Mouse (Mus musculus) hindbrain, embryonic 13.5 days (tissue): ENCODE data around the gene Atf6. TPM values are rescaled to one million over a fixed set of nuclear protein-coding genes. Genes with fewer than 3 reads are reported as not detected.

Experiments used
- ATAC-seq: fragments of 200-750 bp; cut with Nextera tagmentation; 2 replicates; pipeline ENCODE4 v1.8.0; 2017; ENCODE audit warnings: moderate TSS enrichment; ENCODE audit not compliant: low FRiP score
- H3K27ac ChIP-seq: fragments of 300-500 bp; sonication (generic); 2 replicates; pipeline ENCODE4 v1.5.1; 2015; ENCODE audit warnings: inconsistent platforms, mild to moderate bottlenecking, moderate library complexity
- H3K27me3 ChIP-seq: fragments of 300-500 bp; sonication (generic); 2 replicates; pipeline ENCODE4 v1.6.1; 2015; ENCODE audit warnings: mild to moderate bottlenecking, inconsistent platforms
- H3K36me3 ChIP-seq: fragments of 300-500 bp; sonication (generic); 2 replicates; pipeline ENCODE4 v1.6.1; 2015; ENCODE audit warnings: mild to moderate bottlenecking, inconsistent platforms
- H3K4me1 ChIP-seq: fragments of 300-500 bp; sonication (generic); replicated peaks from 2 replicates; pipeline ENCODE4 v1.6.1; 2015; ENCODE audit warnings: inconsistent platforms
- H3K4me2 ChIP-seq: fragments of 300-500 bp; sonication (generic); 2 replicates; pipeline ENCODE4 v1.6.1; 2015; ENCODE audit warnings: inconsistent platforms, mild to moderate bottlenecking, moderate library complexity
- H3K4me3 ChIP-seq: fragments of 300-500 bp; sonication (generic); 2 replicates; pipeline ENCODE4 v1.5.1; 2015; ENCODE audit warnings: mild to moderate bottlenecking, inconsistent platforms
- H3K9ac ChIP-seq: fragments of 300-500 bp; sonication (generic); 2 replicates; pipeline ENCODE4 v1.6.1; 2015; ENCODE audit warnings: mild to moderate bottlenecking, inconsistent platforms
- H3K9me3 ChIP-seq: fragments of 300-500 bp; sonication (generic); 2 replicates; pipeline ENCODE4 v1.6.1; 2016; ENCODE audit warnings: inconsistent platforms
- WGBS: fragments of 180-500 bp; shearing (Covaris S2); methylation state at CpG from one replicate; pipeline ENCODE4 v1.1.7; 2015; 5-methylcytosine and 5-hydroxymethylcytosine counted together
- polyA plus RNA-seq: library from polyadenylated mRNA; unstranded; fragments of >200 nt; fragmentation: Nextera tagmentation; extraction: Ambion mirVana; gene quantifications from 2 replicates; pipeline ENCODE4 v1.2.1, GENCODE M21; 2015

Atf6 gene
- polyA plus RNA-seq, 1 experiment from 2014 or later = 7.5 TPM

GRCm38 (mm10) chr1:170871402-170871801 is 3.8 kb upstream of the Atf6 start:
- Histone ChIP-seq H3K4me1 (peaks cover 11% of the 10 kb centered on the region), H3K9me3 (no peaks in the 10 kb centered on the region), H3K27ac (no peak overlapping the region), H3K36me3 (peaks cover 30% of the 10 kb centered on the region), H3K27me3 (no peaks in the 10 kb centered on the region), H3K4me2 (no peak overlapping the region), H3K9ac (no peak overlapping the region), H3K4me3 (no peak overlapping the region)
- WGBS = 86% methylated on average over 6 of the region's 6 CpGs
- ATAC-seq = no peak

GRCm38 (mm10) chr1:170868905-170869283 is 1.3 kb upstream of the Atf6 start:
- Histone ChIP-seq H3K4me2 (peak overlapping the region; percentile 83), H3K27ac (no peak overlapping the region), H3K4me3 (peak overlapping the region; percentile 85), H3K27me3 (no peaks in the 10 kb centered on the region), H3K9ac (peak overlapping the region; percentile 74), H3K36me3 (peaks cover 10% of the 10 kb centered on the region), H3K4me1 (peaks cover 20% of the 10 kb centered on the region), H3K9me3 (no peaks in the 10 kb centered on the region)
- peak; percentile 39; the same call in 1 of the 2 replicates for ATAC-seq
- 19% methylated on average over 14 of the region's 14 CpGs for WGBS

- peak; percentile 86 for ATAC-seq
- Histone ChIP-seq H3K27ac (no peak overlapping the region), H3K27me3 (no peaks in the 10 kb centered on the region)
These were observed 735 bp upstream of the Atf6 start for GRCm38 (mm10) chr1:170868107-170868904.

GRCm38 (mm10) chr1:170866992-170867690 is 430 bp downstream of the Atf6 start:
- Histone ChIP-seq H3K27ac (peak overlapping the region; percentile 82), H3K36me3 (peaks cover 2% of the 10 kb centered on the region; the same call in 1 of the 2 replicates), H3K9ac (peak overlapping the region; percentile 92), H3K4me1 (peaks cover 24% of the 10 kb centered on the region), H3K4me2 (peak overlapping the region; percentile 83), H3K4me3 (peak overlapping the region; percentile 85), H3K27me3 (no peaks in the 10 kb centered on the region), H3K9me3 (no peaks in the 10 kb centered on the region)
- ATAC-seq = peak; percentile 41
- 4% methylated on average over 30 of the region's 30 CpGs for WGBS

More at GRCm38 (mm10) chr1:170868107-170868904, 735 bp upstream of the Atf6 start:
- H3K36me3 ChIP-seq = peaks cover 10% of the 10 kb centered on the region
- H3K9ac ChIP-seq = peak overlapping the region; percentile 92
- H3K9me3 ChIP-seq = no peaks in the 10 kb centered on the region
- peak overlapping the region; percentile 85 for H3K4me3 ChIP-seq
- peak overlapping the region; percentile 83 for H3K4me2 ChIP-seq
- H3K4me1 ChIP-seq = peaks cover 20% of the 10 kb centered on the region
- under 1% methylated on average over 33 of the region's 33 CpGs for WGBS

GRCm38 (mm10) chr1:170865406-170865805 is 2.2 kb downstream of the Atf6 start:
- H3K9me3 ChIP-seq = no peaks in the 10 kb centered on the region
- H3K27ac ChIP-seq = no peak overlapping the region
- H3K36me3 ChIP-seq = no peaks in the 10 kb centered on the region
- H3K27me3 ChIP-seq = no peaks in the 10 kb centered on the region
- H3K4me3 ChIP-seq = no peak overlapping the region
- H3K4me2 ChIP-seq = no peak overlapping the region
- H3K9ac ChIP-seq = no peak overlapping the region
- WGBS = 90% methylated on average over 5 of the region's 5 CpGs
- ATAC-seq = no peak
- peaks cover 24% of the 10 kb centered on the region for H3K4me1 ChIP-seq

- Histone ChIP-seq H3K9me3 (no peaks in the 10 kb centered on the region), H3K4me3 (no peak overlapping the region), H3K27me3 (no peaks in the 10 kb centered on the region), H3K4me2 (no peak overlapping the region), H3K4me1 (peaks cover 24% of the 10 kb centered on the region), H3K9ac (no peak overlapping the region), H3K27ac (no peak overlapping the region), H3K36me3 (no peaks in the 10 kb centered on the region)
- no peak for ATAC-seq
- WGBS = 84% methylated on average over 3 of the region's 3 CpGs
These were observed 2.8 kb downstream of the Atf6 start for GRCm38 (mm10) chr1:170864754-170865153.

GRCm38 (mm10) chr1:170864234-170864633 is 3.3 kb downstream of the Atf6 start:
- Histone ChIP-seq H3K27ac (no peak overlapping the region), H3K9me3 (no peaks in the 10 kb centered on the region), H3K4me2 (no peak overlapping the region), H3K9ac (no peak overlapping the region), H3K4me1 (peaks cover 21% of the 10 kb centered on the region), H3K4me3 (no peak overlapping the region), H3K27me3 (no peaks in the 10 kb centered on the region), H3K36me3 (no peaks in the 10 kb centered on the region)
- ATAC-seq = no peak

GRCm38 (mm10) chr1:170863033-170863432 is 4.5 kb downstream of the Atf6 start:
- H3K4me3 ChIP-seq = no peak overlapping the region
- H3K4me2 ChIP-seq = no peak overlapping the region
- H3K27me3 ChIP-seq = no peaks in the 10 kb centered on the region
- ATAC-seq = no peak
- no peaks in the 10 kb centered on the region for H3K9me3 ChIP-seq
- H3K9ac ChIP-seq = no peak overlapping the region
- no peak overlapping the region for H3K27ac ChIP-seq
- no peaks in the 10 kb centered on the region for H3K36me3 ChIP-seq
- H3K4me1 ChIP-seq = peaks cover 20% of the 10 kb centered on the region
- 82% methylated on average over 4 of the region's 4 CpGs for WGBS

- H3K4me3 ChIP-seq = no peak overlapping the region
- no peaks in the 10 kb centered on the region for H3K27me3 ChIP-seq
- no peak overlapping the region for H3K9ac ChIP-seq
- H3K9me3 ChIP-seq = no peaks in the 10 kb centered on the region
- no peaks in the 10 kb centered on the region for H3K36me3 ChIP-seq
- H3K4me2 ChIP-seq = no peak overlapping the region
- ATAC-seq = no peak
- 81% methylated on average over 3 of the region's 3 CpGs for WGBS
- H3K4me1 ChIP-seq = peaks cover 20% of the 10 kb centered on the region
- no peak overlapping the region for H3K27ac ChIP-seq
These were observed 5.2 kb downstream of the Atf6 start for GRCm38 (mm10) chr1:170862435-170862717.

GRCm38 (mm10) chr1:170861671-170862434 is 5.7 kb downstream of the Atf6 start:
- Histone ChIP-seq H3K4me3 (no peak overlapping the region), H3K36me3 (no peaks in the 10 kb centered on the region), H3K4me2 (no peak overlapping the region), H3K9me3 (no peaks in the 10 kb centered on the region), H3K4me1 (peaks cover 18% of the 10 kb centered on the region), H3K27me3 (no peaks in the 10 kb centered on the region), H3K27ac (no peak overlapping the region), H3K9ac (no peak overlapping the region)
- 83% methylated on average over 13 of the region's 13 CpGs for WGBS
- no peak for ATAC-seq

GRCm38 (mm10) chr1:170858872-170859271 is 8.7 kb downstream of the Atf6 start:
- no peaks in the 10 kb centered on the region for H3K36me3 ChIP-seq
- no peak overlapping the region for H3K27ac ChIP-seq
- H3K4me1 ChIP-seq = 0 out of 2 replicates have a peak, but pooled peaks cover 3% of the 10 kb centered on the region
- no peak overlapping the region for H3K9ac ChIP-seq
- H3K27me3 ChIP-seq = no peaks in the 10 kb centered on the region
- no peak overlapping the region for H3K4me3 ChIP-seq
- 75% methylated on average over 2 of the region's 2 CpGs for WGBS
- no peak overlapping the region for H3K4me2 ChIP-seq
- no peak for ATAC-seq
- H3K9me3 ChIP-seq = no peaks in the 10 kb centered on the region

GRCm38 (mm10) chr1:170857369-170857768 is 10.2 kb downstream of the Atf6 start:
- ATAC-seq = no peak
- Histone ChIP-seq H3K27ac (no peak overlapping the region), H3K9me3 (no peaks in the 10 kb centered on the region), H3K4me2 (no peak overlapping the region), H3K36me3 (peaks cover 4% of the 10 kb centered on the region; the same call in 1 of the 2 replicates), H3K9ac (no peak overlapping the region), H3K4me3 (no peak overlapping the region), H3K4me1 (no peaks in the 10 kb centered on the region), H3K27me3 (no peaks in the 10 kb centered on the region)
- WGBS = 82% methylated on average over 2 of the region's 2 CpGs
